Mouse (Mus musculus) liver, embryonic 12.5 days (tissue): ENCODE measurements at regions not wholly inside any gene's neighbourhood (a gene's known extent, or its start where the extent isn't known, plus 50 kb on each side); places are given as distances from the start of the nearest gene placed in this dataset.

Experiments
- ATAC-seq: fragments of 200-750 bp; cut with Nextera tagmentation; 2 replicates; pipeline ENCODE4 v1.8.0; 2017; ENCODE audit warnings: moderate number of reproducible peaks, mild to moderate bottlenecking, moderate library complexity
- H3K27ac ChIP-seq: fragments of 300-500 bp; sonication (generic); 2 replicates; pipeline ENCODE4 v1.5.1; 2016; ENCODE audit warnings: mild to moderate bottlenecking
- H3K27me3 ChIP-seq: fragments of 300-500 bp; sonication (generic); replicated peaks from 2 replicates; pipeline ENCODE4 v1.6.1; 2016; ENCODE audit warnings: mild to moderate bottlenecking, moderate library complexity
- H3K36me3 ChIP-seq: fragments of 300-500 bp; sonication (generic); 2 replicates; pipeline ENCODE4 v1.6.1; 2016; ENCODE audit warnings: mild to moderate bottlenecking, moderate library complexity
- H3K4me1 ChIP-seq: fragments of 300-500 bp; sonication (generic); 2 replicates; pipeline ENCODE4 v1.6.1; 2016
- H3K4me2 ChIP-seq: fragments of 300-500 bp; sonication (generic); 2 replicates; pipeline ENCODE4 v1.6.1; 2016; ENCODE audit warnings: mild to moderate bottlenecking, moderate library complexity
- H3K4me3 ChIP-seq: fragments of 300-500 bp; sonication (generic); 2 replicates; pipeline ENCODE4 v1.5.1; 2016; ENCODE audit warnings: mild to moderate bottlenecking, moderate library complexity
- H3K9ac ChIP-seq: fragments of 300-500 bp; sonication (generic); 2 replicates; pipeline ENCODE4 v1.6.1; 2016; ENCODE audit warnings: mild to moderate bottlenecking, moderate library complexity
- H3K9me3 ChIP-seq: fragments of 300-500 bp; sonication (generic); replicated peaks from 2 replicates; pipeline ENCODE4 v1.6.1; 2016; ENCODE audit warnings: mild to moderate bottlenecking, moderate library complexity
- WGBS: fragments of 180-500 bp; shearing (Covaris S2); methylation state at CpG from one replicate; pipeline ENCODE4 v1.1.7; 2016; ENCODE audit not compliant: insufficient replicate concordance; 5-methylcytosine and 5-hydroxymethylcytosine counted together

DNA sequence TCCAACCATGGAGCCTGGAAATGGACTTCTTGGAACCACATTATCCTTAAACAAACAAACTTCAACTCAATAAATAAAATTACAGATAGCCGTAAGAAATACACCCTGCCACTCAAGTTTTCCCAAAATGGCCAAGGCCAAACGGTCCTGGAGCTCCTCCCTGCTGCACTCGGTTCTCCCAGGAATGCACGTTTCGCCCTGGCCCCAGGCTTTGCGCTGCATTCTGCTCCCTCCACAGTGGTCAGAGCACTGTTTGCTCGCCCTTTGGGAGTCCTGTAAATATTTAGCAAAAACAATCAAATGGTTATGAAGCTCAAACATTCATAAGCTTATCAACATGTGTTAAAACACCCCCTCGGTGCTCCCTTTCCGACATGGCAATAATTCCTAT is 233.4 kb upstream of the Smim15 start:
- no peak overlapping the region for H3K27ac ChIP-seq
- no peak overlapping the region for H3K9ac ChIP-seq
- no peak overlapping the region for H3K4me2 ChIP-seq
- no peaks in the 10 kb centered on the region for H3K36me3 ChIP-seq
- H3K27me3 ChIP-seq = no peaks in the 10 kb centered on the region
- 66% methylated on average over 9 of the region's 9 CpGs for WGBS
- no peaks in the 10 kb centered on the region for H3K9me3 ChIP-seq
- H3K4me3 ChIP-seq = no peak overlapping the region
- H3K4me1 ChIP-seq = peaks cover 8% of the 10 kb centered on the region; the same call in 1 of the 2 replicates
- no peak for ATAC-seq

GRCm38 (mm10) chr13:107810060-107810801 is 234.0 kb upstream of the Smim15 start:
- Histone ChIP-seq H3K27ac (no peak overlapping the region), H3K9me3 (no peaks in the 10 kb centered on the region), H3K4me2 (no peak overlapping the region), H3K9ac (no peak overlapping the region), H3K27me3 (no peaks in the 10 kb centered on the region), H3K36me3 (no peaks in the 10 kb centered on the region), H3K4me3 (no peak overlapping the region), H3K4me1 (peaks cover 8% of the 10 kb centered on the region; the same call in 1 of the 2 replicates)
- 59% methylated on average over 9 of the region's 9 CpGs for WGBS
- no peak for ATAC-seq

DNA sequence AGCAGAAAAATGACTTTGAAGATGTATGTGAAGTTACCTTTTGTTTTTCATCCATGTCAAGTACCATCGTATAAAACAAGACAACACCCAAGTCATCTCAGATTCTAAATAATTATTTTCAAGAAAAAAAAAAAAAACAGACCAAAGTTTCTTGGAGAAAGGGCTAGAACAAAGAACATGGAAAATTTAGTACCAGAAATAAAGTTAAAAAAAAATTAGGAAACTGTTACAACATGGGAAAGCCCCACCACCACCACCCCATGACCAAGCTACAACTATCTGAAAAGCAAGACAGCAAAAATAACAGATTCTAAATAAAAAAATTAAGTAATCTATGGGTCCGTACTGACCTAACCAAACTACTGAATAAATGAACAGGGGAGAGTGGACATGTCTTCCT is 235.3 kb upstream of the Smim15 start:
- H3K27ac ChIP-seq = no peak overlapping the region
- H3K9me3 ChIP-seq = no peaks in the 10 kb centered on the region
- WGBS = 71% methylated on average over 2 of the region's 2 CpGs
- H3K4me1 ChIP-seq = peaks cover 8% of the 10 kb centered on the region; the same call in 1 of the 2 replicates
- H3K36me3 ChIP-seq = no peaks in the 10 kb centered on the region
- H3K4me3 ChIP-seq = no peak overlapping the region
- ATAC-seq = no peak
- H3K27me3 ChIP-seq = no peaks in the 10 kb centered on the region
- no peak overlapping the region for H3K9ac ChIP-seq
- no peak overlapping the region for H3K4me2 ChIP-seq

DNA sequence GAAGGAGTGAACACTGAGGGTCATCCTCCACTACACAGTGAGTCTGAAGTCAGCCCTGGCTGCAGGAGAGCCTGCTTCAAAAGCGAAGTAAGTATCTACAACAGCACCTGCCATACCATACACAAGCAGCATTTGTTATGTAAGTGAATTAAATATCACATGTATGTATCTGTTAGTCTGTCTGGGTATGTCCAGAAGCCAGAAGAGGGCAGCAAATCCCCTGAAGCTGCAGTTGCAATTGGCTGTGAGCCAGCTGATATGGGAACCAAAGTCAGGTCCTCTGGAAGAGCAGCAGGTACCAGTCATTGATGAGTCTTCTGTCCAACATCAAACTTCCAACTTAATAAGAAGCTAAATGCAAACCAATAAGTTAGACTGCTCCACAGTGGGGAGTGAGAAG is 239.8 kb upstream of the Smim15 start:
- no peak overlapping the region for H3K4me2 ChIP-seq
- H3K9me3 ChIP-seq = no peaks in the 10 kb centered on the region
- no peaks in the 10 kb centered on the region for H3K4me1 ChIP-seq
- H3K27ac ChIP-seq = no peak overlapping the region
- no peaks in the 10 kb centered on the region for H3K36me3 ChIP-seq
- H3K9ac ChIP-seq = no peak overlapping the region
- no peaks in the 10 kb centered on the region for H3K27me3 ChIP-seq
- no peak overlapping the region for H3K4me3 ChIP-seq
- ATAC-seq = no peak
- WGBS = 78% methylated on average over 1 of the region's 1 CpGs

GRCm38 (mm10) chr13:107799199-107799945 is 244.9 kb upstream of the Smim15 start:
- 61% methylated on average over 13 of the region's 13 CpGs for WGBS
- ATAC-seq = no peak

GRCm38 (mm10) chr13:107798144-107798543 is 246.1 kb upstream of the Smim15 start:
- no peak overlapping the region for H3K9ac ChIP-seq
- ATAC-seq = no peak
- 69% methylated on average over 7 of the region's 7 CpGs for WGBS
- no peaks in the 10 kb centered on the region for H3K9me3 ChIP-seq
- H3K4me2 ChIP-seq = no peak overlapping the region
- H3K27me3 ChIP-seq = no peaks in the 10 kb centered on the region
- no peak overlapping the region for H3K4me3 ChIP-seq
- H3K36me3 ChIP-seq = no peaks in the 10 kb centered on the region
- no peak overlapping the region for H3K27ac ChIP-seq
- H3K4me1 ChIP-seq = peaks cover 15% of the 10 kb centered on the region

More at GRCm38 (mm10) chr13:107799199-107799945, 244.9 kb upstream of the Smim15 start:
- no peaks in the 10 kb centered on the region for H3K27me3 ChIP-seq
- H3K9me3 ChIP-seq = no peaks in the 10 kb centered on the region
- no peak overlapping the region for H3K9ac ChIP-seq
- no peak overlapping the region for H3K27ac ChIP-seq
- H3K4me1 ChIP-seq = peaks cover 4% of the 10 kb centered on the region; the same call in 1 of the 2 replicates
- no peaks in the 10 kb centered on the region for H3K36me3 ChIP-seq
- no peak overlapping the region for H3K4me3 ChIP-seq
- no peak overlapping the region for H3K4me2 ChIP-seq

DNA sequence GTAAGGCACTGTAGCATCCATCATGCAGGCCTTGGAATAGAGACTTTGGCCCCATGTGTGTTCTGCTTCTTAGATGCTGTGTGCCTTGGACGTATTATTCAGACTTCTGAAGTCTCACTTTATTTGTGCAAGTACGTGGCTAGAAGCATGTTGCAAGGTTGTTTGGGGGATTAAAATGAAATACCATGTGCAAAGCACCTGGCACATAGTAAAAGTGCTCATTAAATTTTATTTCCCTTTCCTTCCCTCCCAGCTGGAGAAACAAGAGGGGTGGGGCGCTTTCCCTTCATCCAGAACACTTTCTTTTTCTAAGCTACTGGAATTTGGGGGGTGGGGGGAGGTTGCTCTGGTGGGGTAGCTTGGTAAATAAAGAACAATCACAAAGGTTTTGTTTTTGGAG is 248.7 kb upstream of the Smim15 start:
- ATAC-seq = no peak
- Histone ChIP-seq H3K9ac (no peak overlapping the region), H3K36me3 (no peaks in the 10 kb centered on the region), H3K27ac (no peak overlapping the region), H3K27me3 (no peaks in the 10 kb centered on the region), H3K4me1 (peaks cover 17% of the 10 kb centered on the region), H3K4me2 (no peak overlapping the region), H3K4me3 (no peak overlapping the region), H3K9me3 (no peaks in the 10 kb centered on the region)
- 80% methylated on average over 3 of the region's 3 CpGs for WGBS

GRCm38 (mm10) chr13:107791770-107792169 is 252.5 kb upstream of the Smim15 start:
- H3K4me3 ChIP-seq = no peak overlapping the region
- no peak overlapping the region for H3K9ac ChIP-seq
- no peak for ATAC-seq
- WGBS = 77% methylated on average over 9 of the region's 9 CpGs
- H3K4me1 ChIP-seq = peaks cover 17% of the 10 kb centered on the region
- H3K36me3 ChIP-seq = no peaks in the 10 kb centered on the region
- no peaks in the 10 kb centered on the region for H3K27me3 ChIP-seq
- no peak overlapping the region for H3K27ac ChIP-seq
- H3K4me2 ChIP-seq = no peak overlapping the region
- H3K9me3 ChIP-seq = no peaks in the 10 kb centered on the region

DNA sequence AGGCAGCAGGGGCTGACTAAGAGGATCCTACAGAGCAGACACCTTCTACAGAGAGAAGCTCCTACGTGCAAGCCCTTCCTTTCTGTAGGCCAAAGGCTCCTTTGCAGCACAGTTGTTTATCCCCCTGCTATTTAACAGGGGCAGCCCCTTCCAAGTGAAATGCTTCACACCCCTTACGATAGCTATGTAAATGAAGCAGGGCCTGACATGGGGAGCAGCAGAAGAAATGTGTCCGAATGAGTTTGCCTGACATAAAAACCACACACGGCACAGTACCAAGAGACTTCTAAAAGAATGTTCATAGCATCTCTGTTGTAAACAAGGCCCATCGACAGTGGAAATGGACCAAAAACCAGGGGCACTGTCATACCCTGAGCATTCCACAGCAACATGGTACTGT is 259.3 kb upstream of the Smim15 start:
- no peak overlapping the region for H3K4me2 ChIP-seq
- no peaks in the 10 kb centered on the region for H3K36me3 ChIP-seq
- ATAC-seq = no peak
- no peaks in the 10 kb centered on the region for H3K27me3 ChIP-seq
- no peak overlapping the region for H3K27ac ChIP-seq
- H3K9me3 ChIP-seq = no peaks in the 10 kb centered on the region
- H3K4me3 ChIP-seq = no peak overlapping the region
- peaks cover 9% of the 10 kb centered on the region; the same call in 1 of the 2 replicates for H3K4me1 ChIP-seq
- H3K9ac ChIP-seq = no peak overlapping the region
- 74% methylated on average over 5 of the region's 5 CpGs for WGBS

DNA sequence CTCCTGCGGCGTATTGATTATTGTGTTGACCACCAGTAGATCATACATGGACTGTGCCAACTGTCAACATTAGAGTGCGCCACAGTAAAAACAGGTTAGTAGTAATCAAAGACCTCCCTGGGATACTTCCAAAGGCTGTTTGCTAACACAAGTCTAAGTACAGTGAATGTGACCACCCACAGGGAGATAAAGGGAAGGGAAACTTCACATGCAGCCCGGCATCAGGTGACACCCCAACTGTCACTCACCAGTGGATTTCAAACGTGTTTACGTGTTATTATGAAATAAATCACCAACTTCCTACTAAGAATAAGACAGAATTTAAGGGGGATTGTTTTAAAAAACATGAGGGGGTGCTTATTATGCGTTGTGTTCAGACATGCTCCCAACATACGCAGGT is 262.5 kb upstream of the Smim15 start:
- Histone ChIP-seq H3K4me2 (no peak overlapping the region), H3K9ac (no peak overlapping the region), H3K36me3 (no peaks in the 10 kb centered on the region), H3K9me3 (no peaks in the 10 kb centered on the region), H3K4me1 (peaks cover 9% of the 10 kb centered on the region; the same call in 1 of the 2 replicates), H3K27ac (no peak overlapping the region), H3K27me3 (no peaks in the 10 kb centered on the region), H3K4me3 (no peak overlapping the region)
- no peak for ATAC-seq
- WGBS = 79% methylated on average over 8 of the region's 8 CpGs

DNA sequence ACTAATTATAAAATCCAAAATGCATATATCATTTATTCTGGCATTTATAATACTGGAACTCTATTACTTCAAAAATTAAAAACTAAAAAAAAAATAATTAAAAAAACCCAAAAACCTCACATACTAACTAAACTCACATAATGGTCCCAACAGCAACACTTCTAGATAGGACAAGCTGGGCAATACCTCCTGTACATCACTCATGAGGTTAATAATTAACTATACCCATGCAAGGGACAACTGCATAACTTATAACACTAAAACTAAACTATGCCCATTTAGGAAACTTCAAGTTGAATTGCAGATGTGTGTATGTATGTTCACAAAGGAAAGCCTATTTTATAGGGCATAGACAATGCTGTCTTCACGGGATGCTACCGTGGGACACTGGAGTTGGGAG is 263.0 kb upstream of the Smim15 start:
- Histone ChIP-seq H3K4me1 (peaks cover 9% of the 10 kb centered on the region; the same call in 1 of the 2 replicates), H3K9me3 (no peaks in the 10 kb centered on the region), H3K27ac (no peak overlapping the region), H3K27me3 (no peaks in the 10 kb centered on the region), H3K4me3 (no peak overlapping the region), H3K36me3 (no peaks in the 10 kb centered on the region), H3K9ac (no peak overlapping the region), H3K4me2 (no peak overlapping the region)
- no peak for ATAC-seq
- 90% methylated on average over 2 of the region's 2 CpGs for WGBS

GRCm38 (mm10) chr13:107779591-107779990 is 264.7 kb upstream of the Smim15 start:
- Histone ChIP-seq H3K27ac (no peak overlapping the region), H3K36me3 (no peaks in the 10 kb centered on the region), H3K4me2 (no peak overlapping the region), H3K4me3 (no peak overlapping the region), H3K9me3 (no peaks in the 10 kb centered on the region), H3K9ac (no peak overlapping the region), H3K27me3 (no peaks in the 10 kb centered on the region), H3K4me1 (peaks cover 9% of the 10 kb centered on the region; the same call in 1 of the 2 replicates)
- WGBS = 57% methylated on average over 4 of the region's 4 CpGs
- no peak for ATAC-seq
